ENCODE assay signal across 16 mouse cellular contexts in the genomic region with DNA sequence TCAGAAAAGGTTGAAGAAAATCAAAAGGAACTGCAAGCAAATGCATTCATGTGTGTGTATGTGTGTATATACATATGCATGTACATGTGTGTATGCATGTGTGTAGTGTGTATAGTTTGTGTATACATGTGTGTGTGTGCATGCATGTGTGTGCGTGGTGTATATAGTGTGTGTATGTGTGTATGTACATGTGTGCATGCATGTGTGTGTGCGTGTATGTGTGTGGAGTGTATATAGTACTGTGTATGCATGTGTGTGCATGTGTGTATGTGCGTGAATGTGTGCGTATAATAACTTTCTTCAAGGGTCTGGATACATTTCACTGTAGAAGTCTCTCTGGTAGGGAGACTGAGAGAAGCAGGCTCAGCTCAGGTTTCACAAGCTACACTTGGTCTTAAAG.
"Had no signal": no experiment of that assay in that cellular context is flagged by ENCODE, and none has a peak within 500 bp of the region (broad histone marks: within the 10 kb centered on the region; RNA-seq: fewer than 3 reads in every experiment).

No protein-coding gene starts in this region.

- DNase-seq: kidney, adult 11 months; kidney, adult 9 months; kidney, postnatal 36 days; layer of hippocampus, adult 9-11 months; layer of hippocampus, postnatal 36 days; lung, postnatal 10 days; lung, postnatal 4 days; right cerebral cortex, adult 18-20 months; right cerebral cortex, postnatal 25 days; thymus, adult 18-20 months; thymus, postnatal 14 days had no signal

- H3K4me1 ChIP-seq: limb, embryonic 15.5 days; liver, embryonic 12.5 days had no signal

- H3K27me3 ChIP-seq: limb, embryonic 15.5 days; liver, embryonic 12.5 days; midbrain, embryonic 12.5 days had no signal

- H3K9ac ChIP-seq: limb, embryonic 15.5 days; liver, embryonic 12.5 days; lung, embryonic 14.5 days; midbrain, embryonic 12.5 days had no signal

- H3K4me3 ChIP-seq: limb, embryonic 15.5 days; liver, embryonic 12.5 days; midbrain, embryonic 12.5 days; myocyte had no signal

- H3K36me3 ChIP-seq: limb, embryonic 15.5 days; liver, embryonic 12.5 days; midbrain, embryonic 12.5 days had no signal

- ATAC-seq: liver, embryonic 12.5 days had no signal

- H3K4me2 ChIP-seq: limb, embryonic 15.5 days; liver, embryonic 12.5 days; lung, embryonic 14.5 days; midbrain, embryonic 12.5 days had no signal

- H3K27ac ChIP-seq: limb, embryonic 15.5 days; liver, embryonic 12.5 days; midbrain, embryonic 12.5 days had no signal

- H3K9me3 ChIP-seq: limb, embryonic 15.5 days; liver, embryonic 12.5 days; midbrain, embryonic 12.5 days had no signal
